Mouse (Mus musculus): ENCODE results near the gene Clasp1.

Gene Clasp1

GRCm38 (mm10) chr1:118388757-118389453, at the start of gene Clasp1:
Clasp1 (plus strand) TSS chr1:118389058.
- DNase-seq (ENCODE audit: extremely low spot score, low read depth, low spot score), result peak; percentile 89

- no peak for DNase-seq (ENCODE audit: extremely low spot score, low read depth, low spot score)
Observed at GRCm38 (mm10) chr1:118343649-118344435, 45.0 kb upstream of the Clasp1 start.

DNA sequence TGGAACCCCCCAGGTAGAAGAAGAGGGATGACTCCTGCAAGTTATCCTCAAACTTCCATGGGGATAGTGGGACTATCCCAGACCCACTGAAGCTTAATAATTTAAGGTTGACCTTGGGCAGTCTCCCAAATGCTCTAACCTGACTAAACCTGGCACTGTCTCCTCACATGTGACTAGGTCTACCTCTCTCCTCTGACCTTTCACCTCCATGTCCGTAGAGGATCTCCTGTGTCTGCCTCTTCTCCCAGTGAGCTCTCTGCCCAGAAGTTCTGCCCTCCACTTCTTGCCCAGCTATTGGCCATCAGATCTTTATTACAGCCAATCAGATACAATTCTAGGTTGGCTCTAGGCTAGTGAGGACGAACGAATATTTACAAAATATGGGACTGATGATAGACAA, 38.9 kb upstream of the Clasp1 start:
- no peak for DNase-seq (ENCODE audit: extremely low spot score, low read depth, low spot score)

GRCm38 (mm10) chr1:118359071-118359761, 29.6 kb upstream of the Clasp1 start:
- no peak for DNase-seq (ENCODE audit: extremely low spot score, low read depth, low spot score)

GRCm38 (mm10) chr1:118367970-118368369, 20.9 kb upstream of the Clasp1 start:
- no peak for DNase-seq (ENCODE audit: extremely low spot score, low read depth, low spot score)

DNA sequence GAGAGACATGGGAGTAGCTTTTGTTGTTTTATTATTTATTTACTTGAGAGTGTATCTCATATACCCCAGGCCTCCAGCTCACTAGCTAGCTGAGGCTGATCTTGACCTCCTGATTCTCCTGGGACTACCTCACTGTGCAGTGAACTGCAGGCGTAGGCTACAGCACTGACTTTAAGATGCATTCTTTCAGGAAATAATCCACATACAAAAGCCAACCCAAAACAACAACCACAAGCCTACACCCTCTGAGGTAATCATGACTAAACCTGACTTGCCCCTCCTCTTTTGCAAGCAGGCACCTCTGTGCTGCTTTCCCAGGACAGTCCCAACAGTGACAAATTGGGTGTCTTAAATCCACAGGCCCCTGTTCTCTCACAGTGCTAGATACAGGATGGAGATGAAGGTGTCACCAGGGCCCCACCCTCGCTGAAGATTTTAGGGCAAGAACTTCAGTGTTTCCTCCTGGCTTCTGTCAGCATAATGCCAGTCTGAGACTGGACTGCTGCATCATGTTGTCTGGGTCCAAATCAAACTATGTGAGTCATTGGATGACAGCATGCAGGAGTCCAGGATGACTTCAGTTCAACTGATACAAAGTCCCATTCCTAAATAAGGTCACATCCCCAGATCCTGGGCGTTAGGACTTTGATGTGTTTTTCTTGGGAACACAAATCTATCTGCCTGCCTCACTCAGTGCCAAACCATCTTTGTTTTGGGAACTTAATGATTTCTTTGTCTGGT, 20.0 kb upstream of the Clasp1 start:
- DNase-seq (ENCODE audit: extremely low spot score, low read depth, low spot score), result no peak

DNA sequence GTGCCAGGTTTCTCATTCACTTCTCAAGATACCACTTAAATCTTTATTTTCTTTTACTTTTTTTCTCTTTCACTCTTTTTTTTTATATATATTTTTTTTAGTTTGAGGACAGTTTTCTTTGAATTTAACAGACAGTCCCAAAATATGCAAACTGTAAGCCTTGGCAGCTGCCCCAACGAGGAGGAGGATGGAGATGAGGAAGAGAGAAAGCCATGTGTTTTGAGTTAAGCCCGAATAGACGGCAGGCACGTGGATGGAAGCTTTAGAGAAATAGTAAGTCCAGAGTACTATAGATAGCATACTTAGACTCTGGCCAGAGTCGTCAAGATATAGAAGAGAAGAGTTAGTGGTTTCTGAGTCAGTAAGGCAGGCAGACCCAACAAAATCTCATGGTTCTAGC, 11.1 kb upstream of the Clasp1 start:
- DNase-seq (ENCODE audit: extremely low spot score, low read depth, low spot score), result no peak

- DNase-seq (ENCODE audit: extremely low spot score, low read depth, low spot score), result no peak
Observed at GRCm38 (mm10) chr1:118380105-118380786, 8.6 kb upstream of the Clasp1 start.

- peak; percentile 44 for DNase-seq (ENCODE audit: extremely low spot score, low read depth, low spot score)
Observed at GRCm38 (mm10) chr1:118388127-118388756, 616 bp upstream of the Clasp1 start.

- no peak for DNase-seq (ENCODE audit: extremely low spot score, low read depth, low spot score)
Observed at GRCm38 (mm10) chr1:118389454-118390265, 802 bp downstream of the Clasp1 start.

- peak; percentile 2 for DNase-seq (ENCODE audit: extremely low spot score, low read depth, low spot score)
Observed at GRCm38 (mm10) chr1:118390266-118390660, 1.4 kb downstream of the Clasp1 start.

DNA sequence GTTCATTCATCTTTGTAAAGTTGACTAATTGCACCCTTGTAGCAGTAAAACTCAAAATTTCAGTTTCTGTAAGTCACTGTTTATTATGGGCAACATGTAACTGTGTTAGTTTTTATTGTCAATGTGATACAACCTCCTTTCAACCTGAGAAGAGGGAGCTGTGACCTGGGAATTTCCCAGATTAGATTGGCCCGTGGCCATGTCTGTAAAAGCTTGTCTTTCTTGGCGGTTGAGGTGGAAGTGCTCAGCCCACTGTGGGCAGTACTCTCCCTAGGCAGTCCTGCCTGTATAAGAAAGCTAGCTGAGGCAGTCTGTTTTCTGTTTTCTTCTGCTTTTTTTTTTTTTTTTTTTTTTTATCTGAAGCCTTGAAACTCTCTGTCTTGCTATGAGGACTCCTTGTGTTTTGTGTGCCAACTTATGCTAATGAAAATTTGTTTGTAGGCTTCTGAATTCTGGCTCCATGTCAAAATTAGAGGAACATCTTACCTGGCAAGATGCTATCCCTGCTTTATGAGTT, 2.1 kb downstream of the Clasp1 start:
- no peak for DNase-seq (ENCODE audit: extremely low spot score, low read depth, low spot score)

DNA sequence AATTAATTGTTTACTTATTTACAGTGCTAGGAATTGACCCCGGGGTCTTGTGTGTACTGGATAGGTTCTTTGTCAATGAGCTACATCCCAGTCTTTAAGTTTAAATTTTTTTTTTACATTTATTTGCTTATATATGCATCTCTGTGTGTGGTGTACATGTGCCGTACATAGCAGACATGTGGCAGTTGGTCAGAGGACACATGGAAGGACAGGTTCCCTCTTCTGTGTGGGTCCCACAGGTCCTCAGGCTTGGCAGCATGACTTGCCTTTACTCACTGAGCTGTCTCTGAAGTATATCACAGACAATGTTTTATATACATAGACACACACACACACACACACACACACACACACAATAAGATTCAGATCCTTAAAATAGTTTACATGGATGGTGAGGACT, 3.4 kb downstream of the Clasp1 start:
- DNase-seq (ENCODE audit: extremely low spot score, low read depth, low spot score), result no peak

DNA sequence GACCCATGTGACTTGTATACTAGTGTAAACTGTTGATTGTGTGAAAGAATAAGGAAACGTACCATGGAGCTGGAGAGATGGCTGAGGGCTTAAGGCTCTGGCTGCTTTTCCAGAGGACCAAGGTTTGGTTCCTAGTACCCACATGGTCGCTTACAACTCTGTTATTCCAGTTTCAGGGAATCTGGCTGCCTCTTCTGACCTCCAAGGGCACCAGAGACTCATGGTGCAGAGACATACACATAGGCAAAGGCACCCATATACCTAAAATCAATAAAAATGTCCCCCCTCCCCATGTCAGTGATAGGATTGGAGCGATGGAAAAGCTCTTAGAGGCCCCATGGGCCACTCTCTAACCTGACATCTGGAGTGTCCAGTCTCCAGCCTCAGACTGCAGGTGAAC, 5.1 kb downstream of the Clasp1 start:
- DNase-seq (ENCODE audit: extremely low spot score, low read depth, low spot score), result no peak

GRCm38 (mm10) chr1:118397866-118398265, 9.0 kb downstream of the Clasp1 start:
- DNase-seq (ENCODE audit: extremely low spot score, low read depth, low spot score), result no peak

DNA sequence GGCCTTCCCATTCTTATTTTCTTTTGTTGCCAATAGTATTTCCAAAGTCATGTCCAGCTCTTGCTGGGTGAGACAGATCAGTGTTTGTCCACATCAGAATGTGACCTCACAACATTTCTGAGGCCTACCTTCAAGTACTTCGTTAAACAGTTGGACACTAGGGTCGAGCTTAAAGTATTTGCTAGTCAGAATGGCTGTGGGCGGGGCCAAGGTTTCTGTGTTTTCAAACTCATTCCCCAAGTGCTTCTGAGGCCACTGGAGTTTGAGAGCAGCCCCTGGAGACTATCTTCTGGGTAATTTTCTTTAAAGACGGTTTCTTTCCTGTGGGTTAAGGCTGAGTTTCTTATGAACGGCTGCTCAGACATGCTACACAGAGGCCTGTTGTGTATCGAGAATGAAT, 9.7 kb downstream of the Clasp1 start:
- DNase-seq (ENCODE audit: extremely low spot score, low read depth, low spot score), result no peak

- no peak for DNase-seq (ENCODE audit: extremely low spot score, low read depth, low spot score)
Observed at GRCm38 (mm10) chr1:118399625-118400310, 10.9 kb downstream of the Clasp1 start.

DNA sequence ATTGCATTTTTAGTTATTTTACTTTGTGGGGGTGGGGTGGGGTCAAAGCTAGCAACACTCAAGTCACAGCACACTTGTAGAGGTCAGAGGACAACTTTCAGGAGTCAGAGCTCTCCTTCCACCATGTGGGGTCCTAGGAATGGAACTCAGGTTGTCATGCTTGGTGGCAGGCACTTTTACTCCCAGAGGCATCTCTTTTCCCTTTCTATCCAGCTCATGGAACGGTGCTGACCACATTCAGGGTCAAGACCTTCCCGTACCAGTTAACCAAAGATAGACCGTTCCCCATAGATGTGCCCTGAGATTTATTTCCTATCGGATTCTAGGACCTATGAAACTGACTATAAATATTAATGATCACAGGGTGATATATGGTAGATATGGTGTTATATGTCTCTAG, 13.1 kb downstream of the Clasp1 start:
- DNase-seq (ENCODE audit: extremely low spot score, low read depth, low spot score), result no peak

Measured in hindlimb bud, embryonic 11.5 days (tissue).